Mouse (Mus musculus): ENCODE measurements around the gene Mn1.

- TF ChIP-seq POLR2A (IDR thresholded peaks at IDR 0.05; ENCODE audit: borderline replicate concordance, insufficient read depth, low read length) (no peak), CTCF (IDR thresholded peaks at IDR 0.05; ENCODE audit: borderline replicate concordance, insufficient read depth, low read depth, low read length) (no peak)
These were observed 74.3 kb downstream of the Mn1 start for GRCm38 (mm10) chr5:111491485-111491884.
